Mouse (Mus musculus) cerebellum, postnatal 36 days (tissue): Measurements from ENCODE around the gene Zbtb9.

Source experiments
- DNase-seq, 2 experiments: peaks; one replicate each; pipeline ENCODE4 v3.0.0; 2021 to 2022; ENCODE audit warnings: mixed read lengths in 2 of 2

Zbtb9 gene

DNA sequence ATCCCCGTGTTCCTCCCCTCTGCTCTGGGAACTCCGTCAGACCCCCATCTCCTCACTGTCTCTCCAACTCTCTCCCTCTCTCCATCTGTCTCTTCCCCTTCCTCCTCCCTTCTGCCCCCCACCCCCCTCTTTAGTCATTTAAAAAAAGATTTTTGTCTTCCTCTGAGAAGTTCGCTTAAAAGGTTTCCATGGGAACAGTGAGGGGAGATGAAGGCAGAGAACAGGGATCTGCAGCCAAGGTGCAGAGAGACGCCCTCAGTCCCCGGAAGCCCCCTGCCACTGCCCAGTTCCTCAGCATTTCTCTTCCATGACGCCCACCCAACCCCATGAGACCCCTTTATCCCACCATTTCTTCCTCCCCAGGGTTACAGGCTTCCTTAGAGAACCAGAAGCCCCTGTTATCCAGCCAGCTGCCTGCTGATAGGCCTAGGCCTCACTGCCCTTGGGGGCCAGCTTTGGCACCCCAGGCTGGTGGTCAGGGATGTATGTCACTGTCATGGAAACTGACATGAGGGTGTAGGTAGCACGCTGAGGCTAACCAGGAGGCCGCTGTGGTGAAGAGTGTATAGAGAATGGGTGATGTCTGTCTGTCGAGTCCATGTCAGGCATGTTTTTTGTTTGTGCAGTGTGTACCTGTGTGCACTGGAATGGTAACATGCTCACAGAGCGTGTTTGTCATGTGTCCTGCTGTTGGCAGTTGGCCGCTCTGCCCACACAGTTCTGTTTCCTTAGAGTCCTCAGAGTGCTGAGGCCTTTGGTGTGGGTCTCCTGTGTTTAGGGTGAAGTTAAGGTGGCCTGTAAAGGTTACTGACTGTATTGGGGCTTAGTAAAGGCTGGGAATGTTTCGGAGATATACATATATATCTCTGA, 25.5 kb upstream of the Zbtb9 start:
- DNase-seq, result no peak

DNA sequence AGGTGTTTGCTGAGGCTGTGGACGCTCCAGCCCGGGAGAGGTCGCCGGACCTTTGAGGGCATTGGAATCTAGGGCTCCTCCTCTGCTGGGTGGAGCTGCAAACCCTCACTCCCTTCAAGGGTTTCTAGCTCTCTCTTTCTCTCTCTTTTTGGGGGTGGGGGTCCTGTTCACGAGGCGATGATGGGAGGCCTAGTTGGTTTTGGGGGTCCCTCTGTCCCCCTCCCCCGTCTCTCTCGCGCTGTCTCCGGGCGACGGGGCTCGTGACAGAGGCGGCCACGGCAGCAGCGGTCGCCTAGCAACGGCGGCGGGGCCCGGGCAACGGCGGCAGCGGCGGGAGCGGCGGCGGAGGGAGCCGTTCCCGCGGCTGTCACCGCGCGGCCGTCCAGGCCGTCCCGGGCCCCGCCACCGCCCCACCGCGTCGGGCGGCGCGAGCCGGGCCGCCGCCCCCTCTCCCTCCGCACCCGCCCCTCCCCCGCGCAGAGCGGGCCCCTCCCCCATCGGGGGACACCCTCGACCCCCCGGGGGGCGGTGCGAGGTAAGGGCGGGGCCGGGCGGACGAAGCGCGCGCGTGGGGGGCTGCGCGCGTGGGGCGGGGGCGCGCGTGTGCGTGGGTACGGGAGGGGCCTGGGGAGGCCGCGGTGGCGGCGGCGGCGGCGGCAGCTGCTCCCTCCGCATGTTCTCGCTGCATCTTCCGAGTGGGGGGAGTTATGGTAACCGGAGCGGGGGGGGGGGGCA, 24.5 kb upstream of the Zbtb9 start:
- DNase-seq, result peak; percentile 45 to 51

DNA sequence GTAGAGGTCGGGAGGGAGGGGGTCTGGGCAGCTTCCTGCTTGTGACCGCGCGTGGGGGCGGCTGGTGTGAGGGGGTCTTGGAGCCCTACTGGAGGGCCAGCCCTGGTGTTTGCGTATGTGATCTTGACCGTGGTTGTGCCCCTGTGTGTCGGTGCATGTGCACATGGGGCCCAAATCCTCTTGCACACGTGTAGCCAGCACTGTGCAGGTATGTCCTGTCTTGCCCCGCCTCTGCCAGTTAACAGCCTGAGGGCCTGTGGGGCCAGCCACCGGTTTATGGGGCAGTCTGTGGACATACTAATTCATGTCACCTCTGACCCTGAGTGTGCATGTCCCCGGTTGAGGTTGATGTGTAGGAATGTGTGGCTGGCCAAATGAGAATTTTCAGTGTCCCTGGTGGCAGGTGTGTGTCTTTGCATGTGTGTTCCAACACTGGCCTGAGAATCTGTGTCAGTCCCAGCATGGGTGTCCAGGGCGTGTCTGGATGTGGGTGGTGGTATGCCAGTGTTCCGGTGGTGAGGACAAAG, 23.9 kb upstream of the Zbtb9 start:
- DNase-seq, result no peak

DNA sequence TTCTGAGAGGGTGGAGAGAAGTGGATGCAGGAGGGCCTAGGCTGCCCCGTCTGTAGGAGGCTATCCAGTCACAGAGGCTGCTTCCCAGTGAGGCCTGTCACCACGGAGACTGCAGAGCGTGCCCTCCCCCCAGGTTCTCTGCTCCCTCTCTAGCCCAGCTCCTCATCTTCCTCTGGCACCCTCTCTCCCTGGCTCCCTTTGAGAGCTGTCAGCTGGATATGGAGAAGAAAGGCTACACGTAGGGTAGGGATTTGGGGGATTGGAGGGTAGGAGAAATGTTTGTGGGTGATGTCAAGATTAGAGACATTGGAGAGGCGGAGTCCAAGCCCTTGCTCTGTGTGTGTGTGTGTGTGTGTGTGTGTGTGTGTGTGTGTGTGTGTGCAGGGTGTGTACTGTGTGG, 23.1 kb upstream of the Zbtb9 start:
- no peak for DNase-seq

DNA sequence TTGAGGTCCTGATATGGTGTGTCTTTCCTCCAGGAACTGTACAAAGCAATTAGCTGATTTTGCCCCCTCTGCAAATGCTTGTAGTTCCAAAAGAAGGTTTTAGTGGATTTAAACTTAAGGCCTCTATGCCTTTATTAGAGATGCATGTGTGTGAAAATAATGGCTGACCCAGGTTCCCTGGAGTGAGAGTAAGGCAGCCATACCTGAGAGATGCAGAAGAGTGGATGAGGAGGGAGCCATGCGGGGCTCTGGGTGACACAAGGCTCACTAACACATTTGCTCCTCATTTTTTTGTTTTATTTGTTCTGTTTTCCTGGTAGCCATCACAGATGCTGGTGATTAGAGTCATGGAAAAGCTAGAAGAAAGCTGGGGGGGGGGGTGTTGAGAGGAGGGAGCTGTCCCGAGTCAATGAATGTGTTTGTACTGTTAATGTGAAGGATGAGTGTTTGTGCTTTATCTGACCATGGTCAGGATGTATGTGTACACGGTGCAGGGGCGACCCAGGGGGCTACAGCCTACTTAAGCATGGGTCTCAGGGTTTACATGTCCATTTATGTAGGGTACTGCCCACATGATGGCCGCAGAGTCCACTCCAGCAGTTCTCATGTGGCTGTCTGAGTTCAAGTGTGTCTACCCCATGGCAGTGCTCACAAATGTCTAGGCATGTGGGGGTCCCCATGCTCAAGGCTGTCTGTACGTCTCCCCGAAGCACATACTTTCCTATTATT, 22.2 kb upstream of the Zbtb9 start:
- no peak for DNase-seq

DNA sequence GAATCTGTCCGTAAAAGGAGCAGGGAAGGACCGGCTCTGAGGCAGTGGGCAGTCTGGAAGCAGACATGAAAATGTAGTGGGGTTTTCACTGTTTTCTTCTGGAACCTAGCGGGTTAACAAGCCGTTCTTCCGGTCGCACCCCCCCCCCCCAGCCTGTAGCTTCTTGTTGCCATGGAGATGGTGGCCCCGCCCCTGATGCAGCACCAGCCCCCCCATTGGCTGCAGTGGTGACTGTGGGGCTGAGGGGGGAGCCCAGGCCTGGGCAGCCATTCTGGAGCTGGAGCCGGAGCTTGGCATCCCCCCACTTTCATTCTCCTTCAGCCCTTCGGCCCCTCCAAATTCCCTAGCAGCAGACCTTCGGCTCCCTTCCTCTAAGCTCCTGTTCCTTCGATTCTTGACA, 21.6 kb upstream of the Zbtb9 start:
- peak in 1 of 2 experiments; percentile 60 for DNase-seq

DNA sequence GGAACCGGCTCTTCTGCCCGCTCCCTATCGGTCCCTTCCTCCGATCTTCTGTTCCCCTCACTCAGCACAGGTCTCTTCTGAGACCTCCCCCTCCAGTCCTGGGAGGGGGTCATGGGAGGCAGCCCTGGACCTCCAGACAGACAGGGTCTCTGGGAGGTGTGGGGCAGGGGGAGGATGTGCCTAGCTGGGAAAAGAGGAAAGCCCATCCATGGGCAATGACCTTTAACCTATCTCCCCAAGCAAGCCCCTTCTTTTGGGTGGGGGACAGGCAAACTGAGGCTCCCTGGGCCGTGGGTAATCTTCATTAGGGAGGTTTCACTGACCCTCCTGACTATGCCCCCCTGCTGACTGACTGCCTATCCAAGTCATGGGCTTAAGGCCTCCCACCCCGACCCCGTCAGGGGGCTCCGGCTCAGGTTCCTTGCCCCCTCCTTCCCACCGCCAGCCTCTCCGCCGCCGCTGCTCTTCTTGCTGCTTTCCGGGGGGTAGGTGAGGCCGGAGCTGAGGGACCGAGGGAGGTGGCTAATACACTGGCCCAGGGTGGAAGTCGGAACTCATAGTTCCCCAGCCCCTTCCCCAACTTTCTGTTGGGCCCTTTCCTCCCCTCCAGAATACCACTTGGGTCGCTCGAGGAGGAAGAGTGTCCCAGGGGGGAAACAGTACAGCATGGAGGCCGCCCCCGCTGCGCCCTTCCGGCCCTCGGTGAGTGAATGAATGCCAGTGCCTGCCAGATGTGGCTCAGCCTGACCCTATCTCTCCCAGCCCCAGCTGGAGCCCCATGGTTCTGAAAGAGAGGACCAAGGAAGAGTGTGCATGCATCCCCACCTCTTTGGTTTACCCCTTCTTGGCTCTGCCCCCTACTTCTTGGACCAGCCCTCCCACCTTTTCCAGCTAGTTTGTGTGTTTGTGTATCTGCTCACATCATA, 20.8 kb upstream of the Zbtb9 start:
- no peak for DNase-seq

DNA sequence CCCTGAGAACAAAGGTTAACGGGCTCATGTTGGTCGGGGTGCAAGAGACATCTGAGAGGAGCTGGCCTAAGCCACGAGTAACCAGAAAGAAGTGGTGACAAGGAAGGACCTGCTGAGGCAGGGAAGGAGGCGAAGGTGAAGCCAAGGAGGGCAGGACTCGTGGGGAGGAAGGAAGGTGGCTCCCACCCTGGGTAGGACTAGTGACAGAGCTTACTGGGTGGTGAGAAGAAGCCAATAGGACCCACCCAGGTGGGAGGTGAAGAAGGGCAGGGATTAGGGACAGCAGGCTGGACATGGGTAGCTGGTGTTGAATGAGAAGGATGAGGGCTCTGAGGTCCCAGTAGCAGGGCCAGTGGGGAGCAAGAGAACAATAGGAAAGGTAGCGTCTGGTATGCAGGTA, 19.8 kb upstream of the Zbtb9 start:
- no peak for DNase-seq

DNA sequence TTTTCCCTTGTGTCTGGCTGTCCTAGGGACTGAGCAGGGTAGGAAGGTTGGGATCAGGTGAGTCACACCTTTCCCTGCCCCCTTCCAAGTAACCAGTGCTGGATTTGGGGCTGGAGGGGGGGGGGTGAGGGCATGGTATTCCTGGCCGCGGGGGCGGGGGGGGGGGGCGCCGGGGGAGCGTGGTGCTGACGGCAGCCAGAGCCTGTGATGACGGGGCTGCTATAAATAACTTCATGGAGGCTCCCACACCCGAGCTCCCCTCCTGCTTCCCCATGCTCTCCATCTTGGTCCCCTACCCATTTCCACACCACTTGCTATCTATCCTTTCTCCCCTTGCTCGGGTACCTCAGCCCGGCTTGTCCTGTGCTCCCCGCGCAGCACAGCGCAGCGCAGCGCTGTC, 19.2 kb upstream of the Zbtb9 start:
- no peak for DNase-seq

DNA sequence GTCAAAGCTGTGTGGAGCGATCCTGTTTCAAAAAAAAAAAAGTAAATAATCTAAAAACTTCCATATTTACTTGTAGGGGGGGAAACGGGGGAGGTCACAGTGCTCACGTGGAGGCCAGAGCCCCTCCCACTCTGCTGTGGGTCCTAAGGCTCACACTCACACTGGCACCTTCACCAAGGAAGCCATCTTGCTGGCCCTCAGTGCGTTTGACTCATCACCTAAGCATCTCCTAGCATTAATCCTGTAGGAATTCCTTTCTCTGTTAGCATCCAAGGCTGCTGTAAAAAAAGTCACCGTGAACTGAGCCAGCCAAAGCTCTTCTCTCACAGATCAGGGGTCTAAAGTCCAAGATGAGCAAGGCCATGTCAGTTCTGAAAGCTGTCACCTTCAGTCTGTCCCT, 16.7 kb upstream of the Zbtb9 start:
- no peak for DNase-seq

DNA sequence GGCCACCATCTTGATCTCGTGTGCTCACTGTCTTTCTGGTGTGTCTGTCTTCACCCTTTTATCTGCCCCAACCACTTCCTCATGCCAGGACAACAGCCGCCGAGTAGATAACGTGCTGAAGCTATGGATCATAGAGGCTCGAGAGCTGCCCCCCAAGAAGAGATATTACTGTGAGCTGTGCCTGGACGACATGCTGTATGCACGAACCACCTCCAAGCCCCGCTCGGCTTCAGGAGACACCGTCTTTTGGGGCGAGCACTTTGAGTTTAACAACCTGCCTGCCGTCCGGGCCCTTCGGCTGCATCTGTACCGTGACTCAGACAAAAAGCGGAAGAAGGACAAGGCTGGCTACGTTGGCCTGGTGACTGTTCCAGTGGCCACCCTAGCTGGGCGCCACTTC, 16.1 kb upstream of the Zbtb9 start:
- no peak for DNase-seq

DNA sequence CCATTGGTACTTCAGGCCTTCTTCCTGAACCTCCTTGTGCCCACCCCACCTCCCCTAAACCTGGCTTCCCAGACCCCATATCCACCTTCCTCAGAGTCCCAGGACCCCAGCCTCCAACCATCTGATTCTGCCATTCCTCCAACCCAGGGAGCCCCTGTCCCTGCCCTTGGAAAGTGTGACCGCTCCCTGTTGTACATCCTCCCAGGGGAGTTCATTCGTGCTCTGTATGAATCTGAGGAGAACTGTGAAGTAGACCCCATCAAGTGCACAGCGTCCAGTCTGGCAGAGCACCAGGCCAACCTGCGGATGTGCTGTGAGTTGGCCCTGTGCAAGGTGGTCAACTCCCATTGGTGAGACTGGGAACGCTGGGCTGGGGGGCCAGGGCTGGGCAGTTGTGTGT, 15.1 kb upstream of the Zbtb9 start:
- no peak for DNase-seq

DNA sequence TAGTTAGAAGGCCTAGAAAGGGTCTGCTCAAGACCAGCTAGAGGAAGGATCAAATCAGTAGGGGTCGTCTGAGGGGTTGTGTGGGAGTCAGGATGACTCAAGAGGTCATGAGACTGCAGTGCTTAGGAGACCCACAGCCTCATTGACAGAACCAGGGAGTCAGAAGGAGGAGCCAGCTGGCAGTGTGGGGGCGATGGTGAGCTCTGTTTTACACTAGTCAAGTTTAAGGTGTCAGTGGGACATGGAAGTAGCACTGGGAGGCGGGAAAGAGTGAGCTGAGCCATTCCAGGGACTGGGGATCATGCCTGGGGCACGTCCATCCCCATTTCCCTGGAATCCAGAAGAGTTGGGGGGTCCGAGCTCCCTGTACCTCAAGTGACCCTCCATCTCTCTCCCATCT, 14.1 kb upstream of the Zbtb9 start:
- DNase-seq, result no peak

DNA sequence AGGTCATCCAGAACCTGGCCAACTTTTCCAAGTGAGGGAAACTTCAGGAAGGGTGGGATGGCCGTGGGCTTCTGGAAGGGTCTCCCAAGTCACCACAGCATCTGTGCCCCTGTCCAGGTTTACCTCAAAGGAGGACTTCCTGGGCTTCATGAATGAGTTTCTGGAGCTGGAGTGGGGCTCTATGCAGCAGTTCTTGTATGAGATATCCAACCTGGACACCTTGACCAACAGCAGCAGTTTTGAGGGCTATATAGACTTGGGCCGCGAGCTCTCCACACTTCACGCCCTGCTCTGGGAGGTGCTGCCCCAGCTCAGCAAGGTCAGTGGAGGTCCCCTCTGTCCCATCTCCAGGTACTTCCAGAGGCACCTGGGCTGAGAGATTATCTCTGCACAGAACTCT, 13.2 kb upstream of the Zbtb9 start:
- DNase-seq, result no peak

DNA sequence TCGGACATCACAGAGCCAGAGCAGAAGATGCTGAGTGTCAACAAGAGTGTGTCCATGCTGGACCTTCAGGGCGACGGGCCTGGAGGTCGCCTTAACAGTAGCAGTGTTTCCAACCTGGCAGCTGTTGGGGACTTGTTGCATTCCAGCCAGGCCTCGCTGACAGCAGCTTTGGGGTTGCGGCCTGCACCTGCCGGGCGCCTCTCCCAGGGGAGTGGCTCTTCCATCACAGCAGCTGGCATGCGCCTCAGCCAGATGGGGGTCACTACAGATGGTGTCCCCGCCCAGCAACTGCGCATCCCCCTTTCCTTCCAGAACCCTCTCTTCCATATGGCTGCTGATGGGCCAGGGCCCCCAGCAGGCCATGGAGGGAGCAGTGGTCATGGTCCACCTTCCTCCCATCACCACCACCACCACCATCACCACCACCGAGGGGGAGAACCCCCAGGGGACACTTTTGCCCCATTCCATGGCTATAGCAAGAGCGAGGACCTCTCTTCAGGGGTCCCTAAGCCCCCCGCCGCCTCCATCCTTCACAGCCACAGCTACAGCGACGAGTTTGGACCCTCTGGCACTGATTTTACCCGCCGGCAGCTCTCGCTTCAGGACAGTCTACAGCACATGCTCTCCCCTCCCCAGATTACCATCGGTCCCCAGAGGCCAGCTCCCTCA, 11.3 kb upstream of the Zbtb9 start:
- no peak for DNase-seq

DNA sequence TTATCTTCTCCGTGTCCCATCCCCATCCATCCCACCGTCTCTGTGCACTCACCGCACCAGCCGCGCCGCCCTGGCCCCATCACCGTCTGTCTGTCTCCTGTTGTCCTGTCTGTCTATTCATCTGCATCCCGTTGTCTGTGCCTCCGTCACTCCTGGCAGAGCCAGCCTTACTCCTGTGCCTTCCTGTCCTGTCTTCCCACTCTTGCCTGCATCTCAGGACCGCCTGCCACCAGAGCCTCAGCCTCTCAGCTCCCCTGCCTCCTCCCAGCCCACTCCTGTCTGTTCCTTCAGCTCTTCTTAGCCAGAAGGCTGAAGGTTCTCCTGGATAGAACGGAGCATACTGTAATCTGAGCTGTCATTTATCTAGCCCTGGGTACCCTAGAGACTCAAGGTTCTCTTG, 6.0 kb upstream of the Zbtb9 start:
- no peak for DNase-seq

DNA sequence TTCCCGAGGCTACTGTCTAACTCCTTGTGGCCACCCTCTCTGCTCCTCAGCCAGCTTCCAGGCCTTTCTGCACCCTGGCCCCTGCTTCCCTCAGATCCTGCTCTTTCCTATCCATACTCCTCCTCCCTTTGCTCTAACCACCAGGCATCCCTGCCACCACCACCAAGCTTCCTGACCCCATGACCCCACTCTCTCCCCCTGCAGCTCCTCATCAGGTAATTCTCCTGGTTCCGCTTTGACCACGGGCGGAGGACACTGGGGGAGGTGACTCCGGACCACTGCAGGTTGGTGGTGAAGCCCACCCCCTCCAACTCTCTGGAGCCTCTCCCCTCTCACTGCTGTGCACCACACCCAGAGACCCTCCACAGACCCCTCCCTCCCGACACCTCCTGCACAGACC, 5.5 kb upstream of the Zbtb9 start:
- no peak for DNase-seq

DNA sequence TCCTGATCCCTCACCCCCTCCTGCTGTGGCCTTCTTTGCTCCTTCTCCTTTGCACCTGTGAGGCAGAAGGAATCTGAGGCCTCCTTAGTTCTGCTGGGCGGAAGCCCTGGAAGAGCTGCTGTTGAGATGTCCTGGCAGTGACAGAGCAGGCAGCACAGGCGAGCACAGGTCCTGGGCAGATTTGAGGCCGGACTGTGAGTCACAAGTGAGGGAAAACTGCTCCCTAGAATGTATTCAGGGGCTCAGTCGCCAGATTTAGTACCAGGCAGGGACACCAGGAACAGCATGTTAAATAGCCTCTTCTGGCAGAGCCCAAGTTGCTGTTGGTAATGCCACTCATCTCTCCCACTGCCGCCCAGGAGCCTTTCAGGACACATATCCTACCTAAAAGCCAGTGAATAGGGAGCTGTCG, 4.8 kb upstream of the Zbtb9 start:
- DNase-seq, result no peak

DNA sequence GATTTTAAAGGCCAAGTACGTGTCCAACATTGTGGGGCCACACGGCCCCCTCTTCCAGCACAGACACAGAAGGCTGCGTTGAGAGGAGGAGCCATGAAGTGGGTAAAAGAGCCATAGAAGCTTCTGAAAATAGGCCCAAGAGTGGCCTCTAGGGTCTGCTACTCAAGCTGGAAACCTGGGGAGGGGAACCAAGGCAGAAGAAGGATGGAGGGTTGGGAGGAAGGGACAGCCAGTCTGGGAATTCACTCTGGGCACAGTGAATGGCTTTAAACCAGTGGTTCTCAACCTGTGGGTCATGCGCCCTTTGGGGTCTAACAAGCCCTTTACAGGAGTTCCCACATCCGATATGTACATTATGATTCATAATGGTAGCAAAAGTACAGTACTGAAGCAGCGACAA, 3.7 kb upstream of the Zbtb9 start:
- DNase-seq, result no peak

DNA sequence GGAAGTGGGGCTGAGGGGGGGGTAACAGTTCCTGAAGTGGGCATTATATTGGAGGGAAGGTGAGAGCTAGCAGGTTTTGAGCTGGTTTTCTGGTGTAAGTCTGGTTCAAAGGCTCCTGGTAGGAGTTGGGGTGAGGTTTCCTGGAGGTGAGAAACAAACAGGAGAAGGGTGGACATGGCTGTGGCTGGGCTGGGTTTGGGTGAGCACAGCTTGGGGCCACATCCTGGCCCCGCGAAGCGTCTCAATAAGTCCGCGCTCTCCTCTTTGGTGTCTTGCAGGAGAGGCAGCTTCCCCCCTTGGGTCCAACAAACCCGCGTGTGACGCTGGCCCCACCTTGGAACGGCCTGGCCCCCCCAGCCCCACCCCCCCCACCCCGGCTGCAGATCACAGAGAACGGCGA, 2.7 kb upstream of the Zbtb9 start:
- DNase-seq, result no peak

DNA sequence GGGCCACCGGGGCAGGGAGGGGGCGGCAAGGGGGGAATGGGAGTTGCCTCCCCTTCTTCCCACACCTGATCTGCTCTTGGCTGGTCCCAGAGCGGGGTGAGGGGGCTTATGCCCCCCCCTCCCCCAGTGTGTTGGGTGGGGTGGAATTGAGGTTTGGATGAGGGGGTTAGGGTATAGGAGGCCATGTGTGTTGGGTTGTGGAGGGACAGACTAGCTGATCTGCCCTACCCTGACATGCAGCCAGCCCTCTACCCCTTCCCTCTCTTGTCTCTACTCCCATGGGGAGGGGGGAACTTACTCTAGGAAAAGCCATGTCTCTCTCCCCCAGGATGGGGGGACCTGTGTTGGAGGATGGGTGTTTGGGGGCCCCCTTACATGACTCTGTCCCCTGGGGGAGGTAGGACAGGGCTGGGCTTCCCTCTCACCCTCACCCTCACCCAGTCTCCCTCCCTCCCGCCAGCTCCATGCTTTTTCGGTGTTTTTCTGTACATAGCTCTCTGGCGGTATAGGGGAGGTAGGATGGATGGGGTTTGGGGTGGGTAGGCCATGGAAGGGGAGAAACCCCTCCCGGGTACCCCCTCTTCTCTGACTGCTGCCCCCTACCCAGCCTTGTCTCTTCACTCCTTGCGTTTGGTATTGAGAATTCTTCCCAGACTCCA, 1.6 kb upstream of the Zbtb9 start:
- DNase-seq, result no peak
